In the genomic region with DNA sequence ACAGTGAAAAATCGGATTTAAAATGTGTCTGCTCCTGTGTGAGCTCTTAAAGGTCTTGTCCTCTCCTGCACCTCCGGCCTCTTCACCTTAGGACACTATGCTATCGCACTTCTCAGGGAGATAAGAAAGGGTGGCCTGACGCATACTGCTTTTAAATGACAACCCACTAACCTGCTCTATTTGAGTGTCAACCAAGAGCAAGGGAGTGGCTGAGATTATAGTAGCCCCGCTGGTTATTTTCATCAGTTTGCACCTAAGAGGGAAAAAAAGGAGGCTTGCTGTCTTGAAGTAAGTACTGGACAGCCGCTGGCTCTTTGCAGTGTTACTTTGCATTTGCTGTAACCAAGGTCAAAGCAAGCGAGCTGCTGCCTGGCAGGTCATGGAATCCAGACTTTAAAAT, we compare ENCODE assay signal across 8 mouse cellular contexts. TPM values are rescaled to one million over a fixed set of nuclear protein-coding genes. Genes with fewer than 3 reads are reported as not detected.
DNase-seq lines count a peak whose midpoint lies in the region; ATAC-seq and TF ChIP-seq lines count a peak whose summit lies in the region.

No protein-coding gene starts in this region.

- H3K79me2 ChIP-seq in myocyte (ENCODE audit: control insufficient read depth, insufficient read depth): peaks cover 8% of the 10 kb centered on the region

- H3K4me1 ChIP-seq in kidney, embryonic 14.5 days (ENCODE audit: control insufficient read depth, insufficient read depth, low read length): peaks cover 12% of the 10 kb centered on the region
- no peaks in the 10 kb centered on the region for H3K4me1 ChIP-seq in embryonic facial prominence, embryonic 11.5 days (ENCODE audit: control insufficient read depth, insufficient read depth, low read length)
- peaks cover 9% of the 10 kb centered on the region; the same call in 1 of the 2 replicates for H3K4me1 ChIP-seq in hindbrain, postnatal 0 days (ENCODE audit: insufficient read depth, low read length)

- TF ChIP-seq CTCF in hindbrain, postnatal 0 days (IDR thresholded peaks at IDR 0.05; ENCODE audit: low read depth): no peak

- H3K9ac ChIP-seq in kidney, embryonic 14.5 days (ENCODE audit: low read depth, low read length): peak overlapping the region; percentile 84; the same call in 1 of the 2 replicates
- H3K9ac ChIP-seq in embryonic facial prominence, embryonic 11.5 days (replicated peaks; ENCODE audit: low read length): no peak overlapping the region
- peak overlapping the region; percentile 85 for H3K9ac ChIP-seq in hindbrain, postnatal 0 days (replicated peaks; ENCODE audit: low read length)

- no peak for DNase-seq in kidney, adult 8-10 months
- DNase-seq in embryonic facial prominence, embryonic 11.5 days (ENCODE audit: low spot score): no peak
- DNase-seq in hindbrain, postnatal 0 days (ENCODE audit: low spot score): peak; percentile 3
- no peak for DNase-seq in layer of hippocampus, adult 9-11 months
- no peak for DNase-seq in urinary bladder, postnatal 14 days (ENCODE audit: low spot score)
- no peak for DNase-seq in urinary bladder, postnatal 25 days (ENCODE audit: low spot score)

- H3K27ac ChIP-seq in kidney, embryonic 14.5 days (ENCODE audit: low read depth, low read length): no peak overlapping the region
- H3K27ac ChIP-seq in embryonic facial prominence, embryonic 11.5 days (replicated peaks; ENCODE audit: low read depth, low read length): no peak overlapping the region
- H3K27ac ChIP-seq in hindbrain, postnatal 0 days: peak overlapping the region; percentile 97

- no peaks in the 10 kb centered on the region for H3K36me3 ChIP-seq in kidney, embryonic 14.5 days (ENCODE audit: control insufficient read depth, insufficient read depth, low read length)
- no peaks in the 10 kb centered on the region for H3K36me3 ChIP-seq in embryonic facial prominence, embryonic 11.5 days (replicated peaks; ENCODE audit: control insufficient read depth, insufficient read depth, low read depth, low read length)
- no peaks in the 10 kb centered on the region for H3K36me3 ChIP-seq in hindbrain, postnatal 0 days (ENCODE audit: insufficient read depth, low read length)
- no peaks in the 10 kb centered on the region for H3K36me3 ChIP-seq in myocyte (ENCODE audit: control insufficient read depth, insufficient read depth)

- ATAC-seq in kidney, embryonic 14.5 days (ENCODE audit: low FRiP score, low TSS enrichment): no peak
- ATAC-seq in embryonic facial prominence, embryonic 11.5 days (replicated peaks; ENCODE audit: insufficient number of reproducible peaks, low FRiP score, low TSS enrichment, low read depth): no peak
- ATAC-seq in hindbrain, postnatal 0 days: no peak

- peak overlapping the region; percentile 57 for H3K4me3 ChIP-seq in kidney, embryonic 14.5 days (ENCODE audit: low read length)
- H3K4me3 ChIP-seq in embryonic facial prominence, embryonic 11.5 days (ENCODE audit: low read depth, low read length): peak overlapping the region; percentile 87
- H3K4me3 ChIP-seq in hindbrain, postnatal 0 days (ENCODE audit: low read length): peak overlapping the region; percentile 90
- peak overlapping the region; percentile 71 for H3K4me3 ChIP-seq in myocyte

- 82% methylated on average over 7 of the region's 7 CpGs for WGBS in kidney, embryonic 14.5 days
- WGBS in embryonic facial prominence, embryonic 11.5 days: 78% methylated on average over 7 of the region's 7 CpGs
- 79% methylated on average over 7 of the region's 7 CpGs for WGBS in hindbrain, postnatal 0 days

- H3K27me3 ChIP-seq in kidney, embryonic 14.5 days (ENCODE audit: control insufficient read depth, insufficient read depth, low read length): no peaks in the 10 kb centered on the region
- no peaks in the 10 kb centered on the region for H3K27me3 ChIP-seq in embryonic facial prominence, embryonic 11.5 days (ENCODE audit: control insufficient read depth, insufficient read depth, low read length)
- H3K27me3 ChIP-seq in hindbrain, postnatal 0 days (ENCODE audit: insufficient read depth, low read length): no peaks in the 10 kb centered on the region
- H3K27me3 ChIP-seq in myocyte (ENCODE audit: control insufficient read depth, insufficient read depth, insufficient read length): no peaks in the 10 kb centered on the region

- no peak overlapping the region for H3ac ChIP-seq in myocyte (ENCODE audit: control insufficient read depth, insufficient read length)

- no peaks in the 10 kb centered on the region for H3K9me3 ChIP-seq in kidney, embryonic 14.5 days (ENCODE audit: control insufficient read depth, low read length)
- no peaks in the 10 kb centered on the region for H3K9me3 ChIP-seq in embryonic facial prominence, embryonic 11.5 days (replicated peaks; ENCODE audit: control insufficient read depth, low read length)
- no peaks in the 10 kb centered on the region for H3K9me3 ChIP-seq in hindbrain, postnatal 0 days (ENCODE audit: low read length)

- no peak for TF ChIP-seq POLR2A in myocyte (IDR thresholded peaks at IDR 0.05; ENCODE audit: insufficient read length, low read depth)

- H3K4me2 ChIP-seq in kidney, embryonic 14.5 days (replicated peaks; ENCODE audit: low read depth, low read length): peak overlapping the region; percentile 83
- peak overlapping the region; percentile 97 for H3K4me2 ChIP-seq in embryonic facial prominence, embryonic 11.5 days (ENCODE audit: low read depth, low read length)
- peak overlapping the region; percentile 87 for H3K4me2 ChIP-seq in hindbrain, postnatal 0 days (ENCODE audit: low read depth, low read length)
- H3K4me2 ChIP-seq in myocyte (ENCODE audit: low read depth): peak overlapping the region; percentile 84

TF ChIP-seq in myocyte, 11 proteins besides CTCF, POLR2A, EP300 and RAD21:
- TF ChIP-seq TCF12 (IDR thresholded peaks at IDR 0.05; ENCODE audit: insufficient read depth, poor library complexity, severe bottlenecking): no peak
- TF ChIP-seq REST (IDR thresholded peaks at IDR 0.05; ENCODE audit: insufficient read depth, insufficient read length): no peak
- TF ChIP-seq MAX (IDR thresholded peaks at IDR 0.05; ENCODE audit: low read depth): no peak
- TF ChIP-seq CEBPB (IDR thresholded peaks at IDR 0.05; ENCODE audit: insufficient read depth, poor library complexity, severe bottlenecking): no peak
- TF ChIP-seq USF1 (IDR thresholded peaks at IDR 0.05; ENCODE audit: low read depth): no peak
- TF ChIP-seq E2F4 (IDR thresholded peaks at IDR 0.05; ENCODE audit: insufficient read depth): no peak
- TF ChIP-seq SRF (IDR thresholded peaks at IDR 0.05; ENCODE audit: control insufficient read depth, insufficient read length, low read depth): no peak
- TF ChIP-seq TCF3 (IDR thresholded peaks at IDR 0.05; ENCODE audit: insufficient read length, low read depth): no peak
- no peak for TF ChIP-seq MYOG (IDR thresholded peaks at IDR 0.05; ENCODE audit: control insufficient read depth in 1 of 3, insufficient read depth in 1 of 3, insufficient read length in 2 of 3, low read depth in 2 of 3)
- TF ChIP-seq POLR2AphosphoS2 (IDR thresholded peaks at IDR 0.05; ENCODE audit: insufficient read length, low read depth): no peak
- no peak for TF ChIP-seq MYOD1 (IDR thresholded peaks at IDR 0.05; ENCODE audit: control insufficient read depth in 1 of 3, insufficient read length in 2 of 3, low read depth in 2 of 3)
TF ChIP-seq in myocyte: peak in this region for 0.

RNA-seq across cellular contexts. Expression of gene Sgms1, which starts 0.6 kb away (rescaled TPM):
- polyA plus RNA-seq in kidney, embryonic 14.5 days (2014; fragmentation: Nextera tagmentation; extraction: Ambion mirVana): 32.1 and 50.8 TPM in 2 replicates
- polyA plus RNA-seq in embryonic facial prominence, embryonic 11.5 days (2014; fragmentation: Nextera tagmentation; extraction: Ambion mirVana): 12.2 and 15.3 TPM in 2 replicates
- total RNA-seq in hindbrain, postnatal 0 days (2014; rRNA removed): 30.9 and 32.5 TPM in 2 replicates
- polyA plus RNA-seq in hindbrain, postnatal 0 days (2015; fragmentation: Nextera tagmentation; extraction: Ambion mirVana): 23.2 and 23.3 TPM in 2 replicates
- polyA plus RNA-seq in myocyte (2012; fragmentation: generic; extraction: Trizol): 8.5 TPM
